Mouse (Mus musculus): ENCODE data around the gene H2afv. TPM values are rescaled to one million over a fixed set of nuclear protein-coding genes. Genes with fewer than 3 reads are reported as not detected.
A peak's percentile ranks its signal among the peaks of the same experiment; 100 is the strongest.

Gene H2afv
- total RNA-seq, 1 experiment, result 192 TPM

DNA sequence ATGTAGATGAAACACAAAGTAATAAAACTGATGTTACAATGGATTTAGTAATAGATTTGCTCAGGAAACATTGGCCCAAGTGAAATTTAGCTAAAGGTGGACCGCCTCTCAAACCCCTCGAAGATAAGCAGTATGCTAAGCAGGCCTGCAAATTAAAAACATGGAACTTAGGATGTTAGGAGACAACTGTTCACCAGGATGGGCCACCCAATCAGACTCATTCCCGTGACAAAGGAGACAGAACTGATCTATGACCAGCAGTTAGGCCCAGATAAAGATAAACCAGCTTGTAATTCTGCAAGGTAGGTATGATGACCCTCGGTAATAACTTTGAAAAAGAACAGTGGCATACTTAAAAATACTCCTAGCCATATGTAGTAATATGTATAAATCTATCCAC is 1.1 kb downstream of the H2afv start:
- Histone ChIP-seq H3K27ac (ENCODE audit: insufficient read depth, low read depth, low read length, poor library complexity, severe bottlenecking) (no peak overlapping the region), H3K4me3 (ENCODE audit: insufficient read depth in 1 of 2, low read depth in 1 of 2, low read length in 2 of 2, poor library complexity in 1 of 2, severe bottlenecking in 1 of 2) (peak overlapping the region; percentile 87 to 94)
- TF ChIP-seq CHD2 (IDR thresholded peaks at IDR 0.05; ENCODE audit: low read depth, low read length), result no peak
- TF ChIP-seq ZNF384 (IDR thresholded peaks at IDR 0.05; ENCODE audit: low read depth, low read length), result no peak
- no peak for TF ChIP-seq ZC3H11A (IDR thresholded peaks at IDR 0.05; ENCODE audit: borderline replicate concordance, low read depth, low read length)
- TF ChIP-seq MAFK (IDR thresholded peaks at IDR 0.05; ENCODE audit: insufficient read depth, low read depth, low read length), result no peak
- no peak for TF ChIP-seq HCFC1 (IDR thresholded peaks at IDR 0.05; ENCODE audit: borderline replicate concordance, insufficient read depth, low read length)

GRCm38 (mm10) chr11:6442566-6442965 is 1.7 kb downstream of the H2afv start:
- TF ChIP-seq HCFC1 (IDR thresholded peaks at IDR 0.05; ENCODE audit: borderline replicate concordance, insufficient read depth, low read length), result no peak
- TF ChIP-seq MAFK (IDR thresholded peaks at IDR 0.05; ENCODE audit: insufficient read depth, low read depth, low read length), result no peak
- TF ChIP-seq ZC3H11A (IDR thresholded peaks at IDR 0.05; ENCODE audit: borderline replicate concordance, low read depth, low read length), result no peak
- no peak for TF ChIP-seq ZNF384 (IDR thresholded peaks at IDR 0.05; ENCODE audit: low read depth, low read length)
- no peak for TF ChIP-seq CHD2 (IDR thresholded peaks at IDR 0.05; ENCODE audit: low read depth, low read length)
- H3K9me3 ChIP-seq (ENCODE audit: control insufficient read depth, insufficient read depth, low read depth, low read length), result no peaks in the 10 kb centered on the region
- no peak overlapping the region for H3K27ac ChIP-seq (ENCODE audit: insufficient read depth, low read depth, low read length, poor library complexity, severe bottlenecking)
- in situ Hi-C loops (cut with MboI; ENCODE audit: low sequenced_read_pairs in 2 of 2, unreplicated experiment in 2 of 2), result no loop called here
- no peak overlapping the region for H3K4me3 ChIP-seq (ENCODE audit: insufficient read depth in 1 of 2, low read depth in 1 of 2, low read length in 2 of 2, poor library complexity in 1 of 2, severe bottlenecking in 1 of 2)
- no peak overlapping the region for H3K9ac ChIP-seq (ENCODE audit: insufficient read depth, low read depth, low read length, poor library complexity, severe bottlenecking)
- no peak for DNase-seq (ENCODE audit: low read depth, low spot score)
- peaks cover 0 to 6% of the 10 kb centered on the region in 2 experiments; a peak in 3 of 4 replicates for H3K4me1 ChIP-seq (ENCODE audit: control insufficient read depth in 2 of 2, insufficient read depth in 2 of 2, low read length in 2 of 2, poor library complexity in 1 of 2)
- H3K36me3 ChIP-seq (ENCODE audit: control insufficient read depth, insufficient read depth, low read length, poor library complexity, severe bottlenecking), result peaks cover 4% of the 10 kb centered on the region; the same call in 1 of the 2 replicates

More for the DNA sequence above, 1.1 kb downstream of the H2afv start:
- Histone ChIP-seq H3K9ac (ENCODE audit: insufficient read depth, low read depth, low read length, poor library complexity, severe bottlenecking) (peak overlapping the region; percentile 56; the same call in 1 of the 2 replicates), H3K36me3 (ENCODE audit: control insufficient read depth, insufficient read depth, low read length, poor library complexity, severe bottlenecking) (0 out of 2 replicates have a peak, but pooled peaks cover 2% of the 10 kb centered on the region), H3K9me3 (ENCODE audit: control insufficient read depth, insufficient read depth, low read depth, low read length) (no peaks in the 10 kb centered on the region), H3K4me1 (ENCODE audit: control insufficient read depth in 2 of 2, insufficient read depth in 2 of 2, low read length in 2 of 2, poor library complexity in 1 of 2) (peaks cover 0 to 6% of the 10 kb centered on the region in 2 experiments; a peak in 3 of 4 replicates)
- in situ Hi-C loops (cut with MboI; ENCODE audit: low sequenced_read_pairs in 2 of 2, unreplicated experiment in 2 of 2), result no loop called here
- DNase-seq (ENCODE audit: low read depth, low spot score), result no peak

- TF ChIP-seq HCFC1 (IDR thresholded peaks at IDR 0.05; ENCODE audit: borderline replicate concordance, insufficient read depth, low read length) (no peak), MAFK (IDR thresholded peaks at IDR 0.05; ENCODE audit: insufficient read depth, low read depth, low read length) (no peak), CHD2 (IDR thresholded peaks at IDR 0.05; ENCODE audit: low read depth, low read length) (no peak), ZNF384 (IDR thresholded peaks at IDR 0.05; ENCODE audit: low read depth, low read length) (no peak), ZC3H11A (IDR thresholded peaks at IDR 0.05; ENCODE audit: borderline replicate concordance, low read depth, low read length) (no peak)
- Histone ChIP-seq H3K4me3 (ENCODE audit: insufficient read depth in 1 of 2, low read depth in 1 of 2, low read length in 2 of 2, poor library complexity in 1 of 2, severe bottlenecking in 1 of 2) (no peak overlapping the region), H3K9me3 (ENCODE audit: control insufficient read depth, insufficient read depth, low read depth, low read length) (no peaks in the 10 kb centered on the region), H3K27ac (ENCODE audit: insufficient read depth, low read depth, low read length, poor library complexity, severe bottlenecking) (no peak overlapping the region), H3K9ac (ENCODE audit: insufficient read depth, low read depth, low read length, poor library complexity, severe bottlenecking) (no peak overlapping the region), H3K36me3 (ENCODE audit: control insufficient read depth, insufficient read depth, low read length, poor library complexity, severe bottlenecking) (peaks cover 15% of the 10 kb centered on the region), H3K4me1 (ENCODE audit: control insufficient read depth in 2 of 2, insufficient read depth in 2 of 2, low read length in 2 of 2, poor library complexity in 1 of 2) (peaks cover 0 to 4% of the 10 kb centered on the region in 2 experiments; a peak in 3 of 4 replicates)
- in situ Hi-C loops (cut with MboI; ENCODE audit: low sequenced_read_pairs in 2 of 2, unreplicated experiment in 2 of 2), result no loop called here
- DNase-seq (ENCODE audit: low read depth, low spot score), result no peak
Observed at GRCm38 (mm10) chr11:6440171-6440570, 4.1 kb downstream of the H2afv start.

- DNase-seq (ENCODE audit: low read depth, low spot score), result no peak
- TF ChIP-seq HCFC1 (IDR thresholded peaks at IDR 0.05; ENCODE audit: borderline replicate concordance, insufficient read depth, low read length) (no peak), CHD2 (IDR thresholded peaks at IDR 0.05; ENCODE audit: low read depth, low read length) (no peak), ZC3H11A (IDR thresholded peaks at IDR 0.05; ENCODE audit: borderline replicate concordance, low read depth, low read length) (no peak), MAFK (IDR thresholded peaks at IDR 0.05; ENCODE audit: insufficient read depth, low read depth, low read length) (no peak), ZNF384 (IDR thresholded peaks at IDR 0.05; ENCODE audit: low read depth, low read length) (no peak)
- Histone ChIP-seq H3K9me3 (ENCODE audit: control insufficient read depth, insufficient read depth, low read depth, low read length) (no peaks in the 10 kb centered on the region), H3K36me3 (ENCODE audit: control insufficient read depth, insufficient read depth, low read length, poor library complexity, severe bottlenecking) (peaks cover 23% of the 10 kb centered on the region), H3K9ac (ENCODE audit: insufficient read depth, low read depth, low read length, poor library complexity, severe bottlenecking) (no peak overlapping the region), H3K4me3 (ENCODE audit: insufficient read depth in 1 of 2, low read depth in 1 of 2, low read length in 2 of 2, poor library complexity in 1 of 2, severe bottlenecking in 1 of 2) (no peak overlapping the region), H3K27ac (ENCODE audit: insufficient read depth, low read depth, low read length, poor library complexity, severe bottlenecking) (no peak overlapping the region), H3K4me1 (ENCODE audit: control insufficient read depth in 2 of 2, insufficient read depth in 2 of 2, low read length in 2 of 2, poor library complexity in 1 of 2) (peaks cover 0 to 1% of the 10 kb centered on the region in 2 experiments; a peak in 1 of 4 replicates)
- in situ Hi-C loops (cut with MboI; ENCODE audit: low sequenced_read_pairs in 2 of 2, unreplicated experiment in 2 of 2), result no loop called here
Observed at GRCm38 (mm10) chr11:6437667-6438066, 6.6 kb downstream of the H2afv start.
